Mouse (Mus musculus) erythroblast, adult 5-6 weeks (primary cell): ENCODE measurements at regions not wholly inside any gene's neighbourhood (a gene's known extent, or its start where the extent isn't known, plus 50 kb on each side); places are given as distances from the start of the nearest gene placed in this dataset.
A peak's percentile ranks its signal among the peaks of the same experiment; 100 is the strongest.

Experiments used
- ATAC-seq: replicated peaks from 2 replicates; pipeline ENCODE4 v1.8.0; 2016; ENCODE audit warnings: moderate number of reproducible peaks, mild to moderate bottlenecking, moderate TSS enrichment, inconsistent platforms; ENCODE audit not compliant: poor library complexity, low FRiP score, severe bottlenecking

DNA sequence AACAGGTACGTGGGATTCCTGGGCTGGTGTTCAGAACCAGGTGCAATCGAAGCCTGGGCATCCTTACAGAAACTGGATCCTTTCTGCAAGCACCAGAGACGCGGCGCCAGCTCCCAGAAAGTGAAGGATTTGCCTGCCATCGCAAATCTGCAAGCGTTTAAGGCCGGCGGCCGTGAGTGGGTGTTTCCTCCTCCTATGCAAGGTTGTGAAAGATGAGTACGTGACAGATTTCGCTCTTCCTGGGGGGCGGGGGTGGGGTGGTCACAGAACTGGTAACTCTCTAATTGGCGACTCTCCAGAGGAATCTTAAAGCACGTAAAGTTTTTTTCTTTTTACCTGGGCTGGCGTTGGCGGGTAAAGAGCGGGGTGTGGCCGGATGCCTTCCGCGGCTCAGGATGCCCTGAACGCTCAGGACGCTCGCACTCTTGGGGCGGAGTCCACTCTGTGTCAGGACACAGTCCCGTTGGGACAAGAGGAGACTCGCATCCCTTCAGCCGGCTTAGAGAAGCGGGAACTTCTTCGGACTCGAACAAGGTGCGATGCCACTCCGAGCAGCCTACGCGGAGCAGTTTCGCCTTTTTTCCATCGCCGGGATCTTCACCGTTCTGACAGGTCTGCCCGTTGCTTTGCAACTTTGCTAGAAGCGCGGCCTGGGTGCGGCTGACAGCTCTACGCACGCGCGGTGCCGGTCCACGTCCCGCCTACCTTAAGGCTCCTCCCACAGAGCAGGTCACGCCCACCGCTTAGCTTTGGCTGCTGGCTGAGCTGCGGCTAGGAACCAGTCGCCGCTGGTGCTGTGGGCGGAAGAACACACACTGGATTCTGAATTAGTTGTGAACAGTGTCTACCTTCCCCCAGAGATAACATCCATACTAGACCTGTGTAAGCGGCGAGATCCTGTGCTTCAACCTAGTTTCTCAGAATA lies 141.4 kb upstream of the Ccdc54 start:
- peak; percentile 91 for ATAC-seq

DNA sequence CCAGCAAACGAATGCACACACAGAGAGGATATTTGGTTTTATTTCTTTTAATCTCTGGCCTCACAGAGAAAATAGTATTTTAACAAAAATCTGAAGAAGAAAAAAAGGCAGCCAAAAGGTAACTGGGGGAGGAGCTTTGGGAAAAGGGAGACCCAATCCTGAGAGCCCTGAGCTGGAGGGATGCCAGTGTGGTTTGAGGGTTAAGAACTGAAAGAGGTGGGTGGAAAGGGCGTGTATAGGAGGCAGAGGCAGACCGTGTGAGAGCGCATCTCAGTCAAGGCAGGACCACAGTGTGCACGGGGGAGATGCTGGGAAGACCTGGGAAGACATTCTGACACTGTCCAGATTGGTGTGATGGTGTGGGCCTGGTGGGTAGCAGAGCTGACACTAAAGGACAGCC lies 138.4 kb upstream of the Ccdc54 start:
- no peak for ATAC-seq

DNA sequence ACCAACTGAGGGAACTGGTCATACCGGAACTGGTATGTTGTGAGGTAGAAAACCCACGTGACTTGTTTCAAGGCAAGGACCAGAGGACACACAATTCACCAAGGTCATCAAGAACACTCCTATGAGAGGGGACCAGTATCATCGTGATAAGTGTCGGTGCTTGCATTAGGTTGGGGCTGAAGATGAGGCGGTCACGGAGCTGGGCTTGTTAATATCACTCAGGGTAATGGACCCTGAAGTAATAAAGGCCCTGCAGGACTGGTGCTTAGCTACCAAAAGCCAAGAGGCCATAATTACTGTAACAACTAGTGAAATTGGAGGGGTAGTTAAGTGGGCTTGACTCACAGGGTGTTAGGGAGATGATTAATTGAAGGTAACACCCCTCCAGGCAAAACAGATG lies 132.2 kb upstream of the Ccdc54 start:
- ATAC-seq = no peak

DNA sequence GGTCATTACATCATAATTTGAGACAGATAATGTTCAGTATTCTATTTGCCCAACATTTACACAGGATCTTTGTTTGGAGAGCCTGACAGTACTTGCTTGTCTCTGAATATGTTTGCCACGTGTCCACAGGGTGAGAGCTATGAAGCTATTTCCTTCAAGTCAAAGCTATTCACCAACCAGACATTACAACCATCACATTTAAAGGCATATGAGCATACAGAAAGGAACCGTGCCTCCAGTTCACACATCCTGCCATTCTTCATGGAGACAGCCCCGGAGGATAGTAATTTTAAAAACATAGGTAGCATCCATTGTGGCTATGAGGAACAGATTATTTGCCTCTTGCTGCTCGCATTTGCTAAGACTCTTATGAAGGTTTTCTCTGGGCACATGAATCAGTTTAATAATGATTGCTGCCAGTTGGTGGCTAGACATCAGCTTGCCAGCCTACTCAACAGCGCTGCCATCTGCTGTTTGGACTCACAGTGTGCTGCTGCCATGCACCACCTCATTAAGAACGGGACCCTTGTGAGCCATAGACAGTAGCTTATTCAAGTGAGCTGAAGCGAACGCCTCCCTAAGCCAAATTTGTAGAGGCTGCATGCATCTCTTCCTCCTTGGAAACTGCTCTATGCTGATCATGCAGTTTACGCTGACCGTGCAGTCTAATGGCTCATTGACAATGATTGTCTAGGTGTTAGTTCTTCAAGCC lies 126.5 kb upstream of the Ccdc54 start:
- no peak for ATAC-seq

DNA sequence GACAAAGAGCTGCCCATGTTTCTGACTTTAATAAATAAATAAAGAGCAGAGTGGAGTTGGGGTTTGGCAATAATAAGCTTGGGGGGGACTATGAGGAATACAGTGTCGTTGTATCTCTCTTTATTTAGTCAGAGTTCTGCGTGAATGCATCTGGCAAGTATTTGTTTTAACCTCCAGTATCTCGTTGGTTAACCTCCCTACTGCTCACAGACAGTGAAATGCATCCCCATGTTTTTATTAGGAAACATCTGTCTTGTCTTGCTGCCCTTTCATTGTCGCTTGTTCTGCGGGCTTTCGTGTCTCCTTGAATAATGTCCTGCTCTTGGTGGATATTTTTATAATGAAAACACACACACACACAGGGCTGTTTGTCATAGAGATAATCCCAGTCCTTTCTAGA lies 118.8 kb upstream of the Ccdc54 start:
- no peak for ATAC-seq

DNA sequence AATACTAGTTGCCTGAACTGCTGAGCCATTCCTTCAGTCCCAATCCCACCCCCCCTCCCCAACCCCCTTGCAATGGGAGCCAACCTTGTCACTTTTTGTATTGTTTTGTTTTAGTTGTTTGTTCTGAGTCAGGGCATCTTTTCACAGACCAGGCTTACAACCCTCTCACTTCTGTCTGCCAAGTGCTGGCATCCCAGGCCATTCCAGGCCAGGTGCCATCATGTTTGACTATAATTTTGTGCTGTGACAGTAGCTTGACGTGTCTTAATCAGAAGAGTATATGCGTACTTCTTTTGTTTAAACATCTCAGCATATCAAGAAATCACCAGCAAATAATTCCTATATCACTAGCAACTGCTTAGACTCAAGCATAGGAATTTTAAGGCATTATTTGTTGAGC lies 117.0 kb upstream of the Ccdc54 start:
- no peak for ATAC-seq

DNA sequence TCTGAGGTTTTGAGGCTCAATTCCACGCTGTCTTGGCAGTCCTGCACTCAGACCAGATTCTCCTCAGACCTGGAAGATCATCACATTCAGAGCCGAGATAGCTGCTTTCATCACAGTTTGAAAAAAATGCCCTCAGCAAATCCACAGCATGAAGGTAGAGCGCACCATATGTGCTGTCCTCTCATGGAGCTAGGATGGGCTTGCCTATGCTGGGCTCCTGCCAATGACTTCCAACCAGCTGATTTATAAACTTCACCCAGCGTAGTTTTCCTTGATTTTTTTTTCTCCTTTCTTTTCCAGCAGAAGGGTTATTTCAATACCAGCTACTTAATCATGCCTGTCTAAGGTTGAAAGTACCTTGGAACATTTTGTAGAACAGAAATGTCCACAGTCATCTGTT lies 115.0 kb upstream of the Ccdc54 start:
- no peak for ATAC-seq

DNA sequence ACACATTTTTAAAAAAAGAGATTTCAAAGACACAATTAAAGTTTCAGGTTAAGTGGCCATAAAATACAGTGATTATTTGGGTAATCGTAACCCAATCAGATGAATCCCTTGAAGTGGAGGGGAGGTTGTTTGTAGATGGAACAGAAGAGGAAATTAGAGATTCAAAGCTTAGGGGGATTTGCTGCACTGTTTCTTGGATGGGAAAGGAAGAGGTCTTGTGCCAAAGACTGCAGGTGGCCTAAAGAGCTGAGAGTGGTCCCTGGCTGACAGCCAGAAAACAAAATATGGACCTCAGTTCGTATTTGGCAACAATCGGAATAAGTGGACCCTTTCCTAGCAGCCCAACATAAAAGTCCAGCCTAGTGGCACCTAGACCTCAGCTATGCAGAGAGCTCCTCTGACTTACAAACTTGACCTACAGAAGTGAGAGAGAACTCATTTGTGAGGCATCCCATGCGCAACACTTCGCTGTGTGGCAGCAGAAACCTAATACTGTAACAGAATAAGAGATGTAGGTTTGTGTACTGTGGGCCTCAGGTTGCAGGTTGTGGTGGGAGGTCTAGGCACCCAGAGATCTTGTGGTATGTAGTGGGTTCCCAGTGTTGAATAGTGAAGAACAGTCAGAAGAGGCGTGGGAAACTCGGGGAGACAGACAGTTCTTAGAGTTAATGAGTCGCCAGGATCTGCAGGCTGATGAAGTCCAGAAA lies 110.0 kb upstream of the Ccdc54 start:
- no peak for ATAC-seq

DNA sequence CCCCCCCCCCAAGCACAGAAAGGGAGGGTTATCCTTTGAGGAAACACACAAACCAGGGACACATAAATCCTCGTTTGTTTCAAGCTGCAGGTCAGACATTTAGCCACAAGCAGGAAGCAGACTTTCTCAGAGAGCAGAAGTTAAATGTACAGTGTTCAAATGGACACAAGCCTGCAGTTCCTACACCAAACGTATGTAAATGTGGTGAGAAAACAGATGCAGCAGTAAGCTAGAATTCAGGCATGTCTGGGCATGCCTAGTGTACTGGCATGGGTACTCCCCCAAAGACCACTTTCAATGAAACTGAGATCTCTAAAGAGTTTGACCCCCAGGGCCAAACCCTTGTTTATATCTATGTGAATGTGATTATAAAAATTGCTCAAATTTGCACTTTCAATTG lies 109.2 kb upstream of the Ccdc54 start:
- no peak for ATAC-seq

DNA sequence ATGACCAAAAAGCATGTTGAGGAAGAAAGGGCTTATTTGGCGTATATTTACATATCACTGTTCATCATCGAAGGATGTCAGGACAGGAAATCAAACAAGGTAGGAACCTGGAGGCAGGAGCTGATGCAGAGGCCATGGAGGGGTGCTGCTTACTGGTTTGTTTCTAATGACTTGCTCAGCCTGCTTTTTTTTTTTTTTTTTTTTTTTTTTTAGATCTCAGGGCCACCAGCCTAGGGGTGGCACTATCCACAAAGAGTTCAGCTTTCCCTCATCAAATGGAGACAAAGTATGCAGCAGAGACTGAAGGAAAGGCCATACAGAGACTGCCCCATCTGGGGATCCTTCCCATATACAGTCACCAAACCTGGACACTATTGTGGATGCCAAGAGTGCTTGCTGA lies 106.8 kb upstream of the Ccdc54 start:
- no peak for ATAC-seq

DNA sequence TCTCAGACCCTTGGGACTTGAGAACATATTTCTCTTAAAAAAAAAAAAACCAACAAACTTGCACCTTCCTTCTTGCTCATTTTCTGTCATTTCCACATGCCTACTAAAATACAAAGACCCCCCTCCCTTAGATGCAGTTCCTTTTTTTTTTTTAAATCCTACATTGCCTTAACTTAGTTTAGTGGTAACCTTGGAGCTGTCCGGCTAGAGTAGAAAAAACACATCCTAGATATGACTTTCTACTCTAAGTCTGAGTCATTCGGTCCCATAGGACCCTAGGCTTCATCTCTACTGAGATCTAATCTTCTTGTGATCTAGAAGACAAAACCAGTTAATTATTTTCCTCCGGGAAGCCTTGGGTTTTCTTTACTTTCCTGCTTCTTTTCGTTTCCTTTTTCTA lies 105.1 kb upstream of the Ccdc54 start:
- no peak for ATAC-seq

DNA sequence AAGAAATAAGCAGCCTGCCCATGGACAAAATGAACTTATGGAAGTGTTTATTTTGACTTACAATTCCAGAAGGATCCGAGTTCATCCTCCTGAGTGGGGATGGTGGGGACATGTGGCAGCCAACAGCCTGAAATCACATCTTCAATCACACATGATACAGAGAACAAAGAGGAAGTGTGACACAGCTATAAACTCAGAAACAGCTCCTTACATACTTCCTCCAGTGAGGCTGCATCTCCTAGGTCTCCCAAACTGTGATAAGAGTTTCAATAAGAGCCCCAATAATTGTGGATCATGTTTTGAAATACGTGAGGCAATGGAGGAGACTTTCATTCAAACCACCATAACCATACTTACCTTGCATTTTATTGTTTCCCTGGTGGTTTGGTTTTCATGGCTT lies 103.1 kb upstream of the Ccdc54 start:
- ATAC-seq = no peak

DNA sequence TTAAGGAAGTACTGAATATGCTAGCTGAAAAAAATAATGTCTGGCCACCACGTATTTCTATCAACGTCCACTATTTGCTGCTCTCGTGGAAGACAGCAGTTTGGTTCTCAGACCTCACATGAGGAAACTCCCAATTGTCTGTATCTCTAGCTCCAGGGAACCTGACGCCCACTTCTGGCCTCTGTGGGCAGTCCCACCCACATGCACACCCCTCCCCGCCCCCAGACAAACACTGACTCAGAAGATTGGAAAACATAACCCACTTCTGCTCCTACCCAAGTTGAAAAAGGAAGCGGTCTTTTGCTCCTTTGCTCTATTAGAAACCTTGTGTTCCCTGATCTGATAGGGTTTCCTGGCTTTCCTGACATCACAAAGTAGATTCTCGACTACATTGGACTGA lies 99.9 kb upstream of the Ccdc54 start:
- ATAC-seq = no peak

DNA sequence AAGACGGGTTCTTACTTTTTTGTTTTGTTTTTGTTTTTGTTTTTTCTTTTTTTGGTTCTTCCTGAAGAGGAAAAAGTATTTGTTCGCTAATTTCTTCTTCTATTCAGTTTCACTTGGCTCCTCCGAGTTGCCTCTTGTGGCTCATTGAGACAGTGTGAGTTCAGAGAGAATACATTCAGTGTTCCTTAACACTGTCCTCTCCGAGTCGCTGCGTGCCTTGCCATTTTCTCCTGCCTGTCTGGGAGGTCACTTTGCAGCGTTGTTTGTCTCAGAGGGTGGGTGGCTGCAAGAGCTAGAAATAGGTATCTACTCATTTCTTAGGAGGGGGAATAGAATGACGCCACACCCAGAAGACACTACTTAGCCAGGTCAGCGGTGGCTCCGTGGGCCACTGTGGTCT lies 98.6 kb upstream of the Ccdc54 start:
- no peak for ATAC-seq

DNA sequence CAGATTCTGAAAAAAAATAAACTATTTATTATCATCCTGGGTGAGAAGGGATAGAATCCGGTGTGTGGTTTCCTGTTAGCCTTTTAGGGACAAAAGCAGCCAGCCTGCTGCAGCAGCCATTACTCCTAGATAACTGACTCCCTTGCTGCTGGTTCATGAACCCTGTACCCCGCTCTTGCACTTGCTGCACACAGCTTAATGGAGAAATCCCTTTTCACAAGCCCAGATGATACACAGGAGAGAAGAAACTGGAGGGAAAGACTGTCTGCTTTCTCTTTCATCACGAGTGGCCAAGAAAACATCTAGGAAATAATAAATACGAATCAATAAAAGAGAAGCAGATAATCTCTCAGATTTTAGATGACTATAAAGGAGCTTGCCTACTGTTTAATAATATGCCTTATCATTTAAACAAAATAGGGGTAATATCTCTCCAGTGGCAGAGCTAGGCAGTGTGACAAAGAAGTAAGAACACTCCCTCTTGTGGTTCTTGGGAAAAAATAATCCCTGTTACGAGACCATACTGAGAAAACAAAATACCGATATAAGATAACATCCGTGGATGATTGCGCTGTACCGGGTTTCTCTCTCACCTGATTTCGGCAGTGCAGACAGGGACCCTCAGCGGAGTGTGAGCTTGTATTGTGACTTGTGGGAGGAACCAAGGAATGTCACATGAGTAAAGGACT lies 98.0 kb upstream of the Ccdc54 start:
- no peak for ATAC-seq

DNA sequence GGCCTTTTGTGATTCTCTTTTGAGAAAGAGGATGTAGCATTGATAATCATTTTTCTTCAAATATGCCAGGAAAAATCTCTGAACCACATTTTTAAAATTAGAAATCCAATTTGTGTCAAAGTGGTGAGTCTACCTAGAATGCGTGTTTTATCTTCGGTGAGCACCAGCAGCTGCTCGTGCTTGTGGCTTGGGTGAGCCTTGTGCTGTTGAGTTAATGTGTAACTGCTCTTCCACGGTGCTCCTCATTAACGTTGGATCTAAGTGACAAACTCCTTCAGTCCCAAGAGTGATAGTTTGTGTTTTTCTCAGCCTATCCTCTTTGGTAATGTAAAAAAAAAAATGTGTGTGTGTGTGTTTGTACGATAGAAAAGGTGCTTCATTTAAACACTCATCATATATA lies 88.7 kb upstream of the Ccdc54 start:
- no peak for ATAC-seq

DNA sequence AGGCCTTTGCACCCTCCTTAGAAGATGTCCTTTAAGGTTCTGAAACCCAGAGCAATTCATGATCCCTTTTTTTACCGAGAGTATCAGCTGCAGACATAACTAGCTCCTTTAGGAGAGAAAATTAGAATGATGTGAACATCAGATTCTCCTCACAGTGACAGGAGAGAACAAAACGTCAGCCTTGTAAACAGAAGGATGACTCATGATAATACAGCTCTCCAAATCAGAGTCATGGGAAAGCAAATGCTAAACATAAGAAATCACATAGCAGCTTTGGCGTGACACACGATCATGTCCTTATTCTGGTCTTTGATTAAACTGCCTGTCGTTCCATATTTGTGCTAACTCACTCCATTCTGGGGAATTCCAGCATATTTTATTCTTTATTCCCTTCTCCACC lies 82.4 kb upstream of the Ccdc54 start:
- ATAC-seq = no peak

DNA sequence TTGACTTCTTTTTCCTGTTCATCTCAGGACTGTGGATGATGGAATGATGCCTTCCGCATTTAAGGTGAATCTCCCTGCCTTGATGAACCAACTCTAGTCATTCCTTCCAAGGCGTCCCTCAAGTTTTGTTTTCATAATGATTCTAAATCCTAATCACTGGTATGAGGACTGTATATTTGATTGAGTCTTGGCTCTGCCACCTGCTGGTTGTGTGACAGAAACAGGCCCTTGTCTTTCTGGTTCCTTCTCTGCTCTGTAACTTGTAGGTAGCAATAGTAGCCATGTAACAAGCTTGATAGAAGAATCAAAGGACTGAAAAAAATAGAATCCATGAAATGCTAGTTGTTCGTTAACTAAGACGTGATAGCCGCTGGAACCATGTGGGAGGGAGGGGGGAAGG lies 81.8 kb upstream of the Ccdc54 start:
- ATAC-seq = no peak

DNA sequence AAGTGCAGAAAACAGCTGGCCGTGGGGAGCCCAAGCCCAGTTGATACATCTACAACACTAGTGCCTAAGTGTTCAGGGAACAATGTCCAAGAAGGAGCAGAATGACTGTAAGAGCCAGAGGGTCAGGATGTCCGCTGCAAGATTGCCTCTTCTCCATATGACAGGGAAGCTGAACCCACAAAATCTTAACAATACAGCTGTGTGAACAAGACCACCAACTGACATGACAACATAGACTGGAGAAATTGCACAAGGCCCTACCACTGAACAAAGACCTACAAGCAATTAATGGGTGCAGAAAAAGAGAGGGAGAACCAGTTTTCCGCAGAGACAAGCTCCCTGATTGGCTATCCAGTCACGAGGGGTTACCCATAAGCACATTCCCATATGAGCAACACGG lies 80.2 kb upstream of the Ccdc54 start:
- ATAC-seq = no peak

DNA sequence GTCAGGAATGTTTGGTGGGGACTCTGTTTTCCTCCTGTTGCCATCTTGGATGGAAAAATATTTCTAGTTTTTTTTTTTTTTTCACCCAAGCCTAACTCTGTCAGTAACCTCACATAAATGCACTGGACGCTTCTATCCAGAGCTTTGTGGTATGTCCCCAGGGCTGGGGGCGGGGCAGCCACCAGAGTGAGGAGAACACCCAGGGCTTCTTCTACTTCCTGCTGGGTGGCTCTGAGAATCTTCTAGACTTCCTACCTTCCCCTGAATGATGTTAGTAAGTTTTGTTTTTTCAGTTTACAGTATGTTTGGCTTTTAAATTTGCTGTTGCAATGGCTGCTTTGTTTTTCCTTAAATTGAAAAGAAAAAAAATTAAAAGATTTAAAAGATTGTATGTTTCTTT lies 73.3 kb upstream of the Ccdc54 start:
- no peak for ATAC-seq
